Comparison of ENCODE assay signal across 8 mouse cellular contexts in genomic region chr8:128357540-128358405, GRCm38 (mm10). TPM values are rescaled to one million over a fixed set of nuclear protein-coding genes. Genes with fewer than 3 reads are reported as not detected.
A peak's percentile ranks its signal among the peaks of the same experiment; 100 is the strongest.
DNase-seq lines count a peak whose midpoint lies in the region; ATAC-seq and TF ChIP-seq lines count a peak whose summit lies in the region.

No protein-coding gene starts in this region.

- 1% methylated on average over 29 of the region's 29 CpGs for WGBS in hindbrain, postnatal 0 days

- no peaks in the 10 kb centered on the region for H3K9me3 ChIP-seq in hindbrain, postnatal 0 days (ENCODE audit: low read length)

- TF ChIP-seq CTCF in gastrocnemius, adult 2 months (IDR thresholded peaks at IDR 0.05): peak; percentile 76
- peak; percentile 85 for TF ChIP-seq CTCF in hindbrain, postnatal 0 days (IDR thresholded peaks at IDR 0.05; ENCODE audit: low read depth)

- peaks cover 2% of the 10 kb centered on the region; the same call in 1 of the 2 replicates for H3K4me1 ChIP-seq in hindbrain, postnatal 0 days (ENCODE audit: insufficient read depth, low read length)

- intact Hi-C loops in gastrocnemius, adult 2 months (cut with DNase I): loop anchor here (2.0 to 5.0 kb wide), 5 partner anchors 90 to 919 kb away; no protein-coding TSS in a partner anchor

- no peaks in the 10 kb centered on the region for H3K27me3 ChIP-seq in hindbrain, postnatal 0 days (ENCODE audit: insufficient read depth, low read length)

- ATAC-seq in hindbrain, postnatal 0 days: peak; percentile 41
- ATAC-seq in megakaryocyte, adult 5-6 weeks (ENCODE audit: poor library complexity, severe bottlenecking): peak; percentile 17
- ATAC-seq in erythroid progenitor cell, adult 5-6 weeks (replicated peaks; ENCODE audit: low FRiP score, poor library complexity, severe bottlenecking): no peak

- H3K4me2 ChIP-seq in hindbrain, postnatal 0 days (ENCODE audit: low read depth, low read length): peak overlapping the region; percentile 100

- peak overlapping the region; percentile 77 for H3K9ac ChIP-seq in hindbrain, postnatal 0 days (replicated peaks; ENCODE audit: low read length)

- H3K4me3 ChIP-seq in gastrocnemius, adult 2 months: peak overlapping the region; percentile 92
- H3K4me3 ChIP-seq in hindbrain, postnatal 0 days (ENCODE audit: low read length): peak overlapping the region; percentile 82

- DNase-seq in ZHBTc4 (ENCODE audit: low read depth, low spot score): peak; percentile 40
- peak; percentile 64 to 65 for DNase-seq in cerebellum, postnatal 25 days
- peak; percentile 78 for DNase-seq in gastrocnemius, adult 2 months
- DNase-seq in hindbrain, postnatal 0 days (ENCODE audit: low spot score): peak; percentile 87
- DNase-seq in left cerebral cortex, adult 8-10 months (ENCODE audit: low spot score in 2 of 2): peak; percentile 30 to 40
- DNase-seq in right cerebral cortex, postnatal 10 days (ENCODE audit: low spot score in 2 of 2): peak; percentile 84 to 86

- peak overlapping the region; percentile 95 for H3K27ac ChIP-seq in gastrocnemius, adult 2 months
- H3K27ac ChIP-seq in hindbrain, postnatal 0 days: peak overlapping the region; percentile 85

- H3K36me3 ChIP-seq in hindbrain, postnatal 0 days (ENCODE audit: insufficient read depth, low read length): no peaks in the 10 kb centered on the region

RNA-seq across cellular contexts. Expression of gene Nrp1, which starts 0.6 kb away (rescaled TPM):
- 10 to 100 TPM; 25.7 to 44.6 TPM for total RNA-seq in gastrocnemius, adult 2 months (2021)
- total RNA-seq in hindbrain, postnatal 0 days (2014; rRNA removed): 50.4 and 51.0 TPM in 2 replicates
- polyA plus RNA-seq in hindbrain, postnatal 0 days (2015; fragmentation: Nextera tagmentation; extraction: Ambion mirVana): 43.6 and 44.3 TPM in 2 replicates
- 10 to 100 TPM; 24.9 to 28.0 (median 26.4) TPM for total RNA-seq in left cerebral cortex, adult 8-10 months (2022)
- total RNA-seq in megakaryocyte, adult 5-6 weeks (2015): 56.8 and 59.8 TPM in 2 replicates
- total RNA-seq in megakaryocyte, adult 5-6 weeks (2017): 73.2 and 74.3 TPM in 2 replicates
- 1.4 and 3.4 TPM in 2 replicates for total RNA-seq in erythroid progenitor cell, adult 5-6 weeks (2015; ENCODE audit: low replicate concordance)
- total RNA-seq in erythroid progenitor cell, adult 5-6 weeks (2017; ENCODE audit: low replicate concordance): 2.0 and 4.4 TPM in 2 replicates

Comparison
In these comparisons a context has a peak if more than half of its experiments do, and no peak if none do; other contexts are left out.
1. DNase-seq: peak in every context shown above with its lines; median percentile 87 in hindbrain, postnatal 0 days; 85 in right cerebral cortex, postnatal 10 days; 78 in gastrocnemius, adult 2 months; 64 in cerebellum, postnatal 25 days; 40 in ZHBTc4; 35 in left cerebral cortex, adult 8-10 months.